Mouse (Mus musculus): ENCODE results near the gene 1700003H04Rik.

Gene 1700003H04Rik

DNA sequence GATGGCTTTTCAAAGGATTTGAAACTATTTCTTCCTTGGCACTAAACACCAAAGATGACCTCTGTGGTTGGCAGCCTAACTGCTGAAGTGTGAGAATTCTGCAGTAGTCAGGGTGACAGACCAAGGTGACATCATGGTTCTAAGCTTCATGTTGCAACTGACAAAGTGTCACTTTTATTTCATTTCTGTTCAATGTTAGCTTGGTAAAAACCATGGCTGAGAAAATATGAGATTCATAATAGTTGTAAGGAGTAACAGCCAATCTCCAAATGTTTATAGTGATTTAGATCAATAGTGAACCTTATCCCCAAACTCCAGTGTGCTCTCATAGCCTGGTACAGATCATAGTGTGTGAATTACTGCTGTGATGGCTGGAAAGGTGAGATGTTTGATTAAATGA, at the start of gene 1700003H04Rik:
TSS of gene 1700003H04Rik (minus strand) at position 101 of the 400 bp plus-strand sequence.
- no peak for DNase-seq (ENCODE audit: low spot score)

DNA sequence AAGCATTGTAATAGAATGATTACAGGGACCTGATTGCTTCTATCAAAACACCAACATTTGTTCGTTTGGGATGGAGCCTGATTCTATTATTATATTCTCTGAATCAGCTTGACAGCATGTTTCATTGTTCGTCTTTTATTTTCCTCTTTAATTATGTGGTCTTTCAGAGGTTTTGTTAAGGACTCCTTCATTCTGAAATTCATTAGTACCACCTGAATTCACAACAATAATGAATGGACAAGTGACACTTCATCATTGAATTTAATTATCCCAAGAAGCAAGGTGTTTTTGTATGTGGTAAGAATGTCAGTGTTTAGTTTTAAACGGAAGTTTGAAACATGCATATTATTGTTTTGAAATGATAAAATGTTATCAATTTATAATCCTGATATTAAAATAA, 42.1 kb upstream of the 1700003H04Rik start:
- DNase-seq (ENCODE audit: low spot score), result no peak

DNA sequence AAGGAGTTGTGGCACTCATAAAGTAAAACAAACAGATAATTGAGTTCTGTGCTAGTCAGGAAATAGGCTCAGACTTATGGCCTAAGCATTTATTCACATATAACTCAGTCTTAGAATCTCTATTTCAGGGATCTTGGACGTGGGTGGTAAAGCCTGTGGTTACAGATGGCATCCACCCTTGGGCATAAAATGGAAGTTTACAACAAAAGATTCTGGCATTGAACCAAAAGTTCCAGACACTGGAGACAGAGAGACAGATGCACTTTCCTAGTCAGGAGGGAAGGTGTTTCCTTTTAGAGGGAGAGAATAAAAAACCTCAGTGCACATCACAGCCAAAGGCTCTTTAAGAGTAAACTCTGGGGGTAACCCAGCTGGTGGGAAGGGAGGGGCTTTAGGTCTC, 32.4 kb upstream of the 1700003H04Rik start:
- DNase-seq (ENCODE audit: low spot score), result no peak

DNA sequence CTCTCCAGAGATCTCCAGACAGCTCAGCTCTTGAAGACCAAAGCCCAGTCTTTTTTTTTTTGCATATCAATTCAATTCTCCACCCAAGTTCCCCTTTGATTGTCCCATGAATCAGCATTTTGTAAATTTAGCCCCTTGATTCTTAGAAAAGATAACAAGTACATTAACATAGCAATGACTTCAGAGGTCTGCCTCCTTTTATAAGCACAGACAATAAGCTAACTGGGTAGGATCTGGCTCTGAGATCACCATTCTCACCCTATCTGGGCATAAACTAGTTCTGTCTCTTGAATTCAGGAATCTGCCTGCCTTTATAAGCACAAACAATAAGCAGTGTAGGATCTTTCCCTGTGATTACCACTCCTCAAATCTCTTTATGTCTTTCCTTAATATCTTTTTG, 29.1 kb upstream of the 1700003H04Rik start:
- no peak for DNase-seq (ENCODE audit: low spot score)

DNA sequence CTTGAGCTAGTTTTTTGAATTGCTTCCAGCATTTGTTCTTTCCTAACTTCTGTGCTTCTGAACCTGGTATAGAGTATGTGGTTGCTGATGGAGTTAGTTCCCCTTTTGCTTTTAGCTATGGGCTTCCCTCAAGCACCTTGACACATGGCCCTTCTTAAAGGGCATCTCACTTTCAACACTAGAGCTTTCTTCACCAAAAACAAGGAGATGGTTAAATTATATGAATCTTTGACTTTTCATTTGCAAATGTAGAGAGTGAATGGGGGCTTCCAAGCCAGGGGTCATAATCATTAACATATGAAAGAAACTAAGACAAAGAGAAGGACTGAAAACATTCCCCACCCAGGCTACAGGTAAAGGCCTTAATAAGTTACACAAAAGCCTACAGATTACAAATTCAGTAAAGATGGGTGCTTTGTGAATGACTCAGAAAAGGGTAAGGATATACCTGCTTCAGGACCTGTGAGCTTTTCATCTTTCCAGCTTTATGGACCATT, 25.2 kb upstream of the 1700003H04Rik start:
- DNase-seq (ENCODE audit: low spot score), result no peak

DNA sequence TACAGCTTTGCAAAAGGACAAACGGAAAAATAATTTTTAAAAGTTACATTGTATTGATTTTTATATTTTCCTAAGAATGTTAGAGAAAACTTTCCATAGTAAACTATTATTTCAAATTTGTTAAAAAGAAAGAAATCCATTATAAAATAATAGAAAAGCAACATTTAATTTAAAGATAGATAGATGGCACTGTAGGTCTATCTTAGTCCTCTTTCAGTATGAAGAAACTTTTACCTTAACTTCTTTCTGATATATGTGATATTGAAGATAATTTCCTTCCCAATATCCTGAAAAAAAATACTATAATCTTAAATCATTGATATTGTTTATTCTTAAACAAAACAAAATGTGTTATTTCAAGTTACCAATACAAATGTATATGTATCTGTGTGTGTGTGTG, 24.6 kb upstream of the 1700003H04Rik start:
- no peak for DNase-seq (ENCODE audit: low spot score)

DNA sequence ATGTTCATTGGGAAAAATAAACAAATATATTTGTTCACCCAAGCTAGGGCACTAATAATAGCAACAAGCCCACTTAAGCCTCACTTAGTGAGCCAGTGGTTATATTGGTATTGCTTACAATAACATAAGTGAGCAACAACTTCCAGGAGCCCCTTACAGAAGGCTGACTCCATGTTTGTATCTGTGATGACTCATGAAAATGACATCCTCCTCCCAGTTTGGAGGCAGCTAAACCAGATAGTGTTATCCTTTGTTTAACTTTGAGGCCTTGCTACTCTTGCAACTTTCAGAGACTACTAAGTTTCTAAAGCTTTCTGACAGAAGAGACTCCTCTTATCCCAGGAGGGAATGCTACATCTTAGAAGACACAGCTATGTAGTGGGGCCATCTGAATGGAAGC, 16.9 kb upstream of the 1700003H04Rik start:
- no peak for DNase-seq (ENCODE audit: low spot score)

DNA sequence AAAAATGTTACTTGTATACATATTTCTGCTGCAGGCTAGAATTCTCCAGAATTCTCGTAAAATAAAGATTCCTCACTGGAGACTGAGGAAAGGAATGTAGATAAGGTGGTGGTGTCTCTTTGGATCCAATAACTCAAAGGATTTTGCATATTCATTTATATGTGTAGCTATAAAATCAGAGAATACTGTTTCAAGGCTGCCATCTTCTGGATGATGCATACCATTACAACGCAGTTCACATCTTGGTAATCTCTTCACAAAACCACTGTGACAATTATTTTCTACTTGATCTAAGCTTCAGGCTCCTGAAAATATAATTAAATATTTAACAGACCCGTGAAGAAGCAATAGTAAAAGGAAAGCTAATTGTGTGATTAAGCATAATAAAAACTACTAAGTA, 6.6 kb upstream of the 1700003H04Rik start:
- DNase-seq (ENCODE audit: low spot score), result no peak

DNA sequence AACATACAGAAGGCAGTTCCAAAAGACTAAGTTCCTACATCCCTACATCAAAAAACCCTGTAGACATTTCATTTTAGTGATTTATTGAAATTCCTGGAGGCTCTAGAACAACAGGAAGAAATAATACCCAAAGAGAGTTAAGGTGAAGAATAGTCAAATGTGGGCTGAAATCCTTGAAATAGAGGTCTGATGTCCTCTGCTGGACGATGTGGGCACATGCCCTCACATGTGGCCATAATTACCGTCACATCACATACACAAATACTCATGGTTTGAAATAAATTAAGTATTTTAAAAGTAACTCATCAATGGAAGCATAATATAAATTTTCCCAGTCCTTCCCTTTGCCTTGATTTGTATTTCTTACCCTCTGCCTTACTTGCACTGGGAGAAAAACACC, 4.9 kb upstream of the 1700003H04Rik start:
- DNase-seq (ENCODE audit: low spot score), result no peak

DNA sequence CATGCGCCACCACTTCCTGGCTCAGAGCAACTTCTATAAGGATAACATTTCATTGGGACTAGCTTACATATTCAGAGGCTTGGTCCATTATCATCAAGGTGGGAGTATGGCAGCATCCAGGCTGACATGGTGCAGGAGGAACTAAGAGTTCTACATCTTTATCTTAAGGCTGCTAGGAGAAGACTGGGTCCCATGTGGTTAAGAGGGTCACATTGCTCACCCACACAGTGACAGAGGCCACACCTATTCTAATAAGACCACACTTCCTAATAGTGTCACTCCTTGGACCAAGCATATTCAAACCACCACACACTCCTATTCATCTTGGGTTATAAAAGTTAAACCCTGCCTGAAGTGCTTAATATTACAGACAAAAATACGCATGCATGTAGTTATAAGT, 23.6 kb downstream of the 1700003H04Rik start:
- DNase-seq (ENCODE audit: low spot score), result no peak

DNA sequence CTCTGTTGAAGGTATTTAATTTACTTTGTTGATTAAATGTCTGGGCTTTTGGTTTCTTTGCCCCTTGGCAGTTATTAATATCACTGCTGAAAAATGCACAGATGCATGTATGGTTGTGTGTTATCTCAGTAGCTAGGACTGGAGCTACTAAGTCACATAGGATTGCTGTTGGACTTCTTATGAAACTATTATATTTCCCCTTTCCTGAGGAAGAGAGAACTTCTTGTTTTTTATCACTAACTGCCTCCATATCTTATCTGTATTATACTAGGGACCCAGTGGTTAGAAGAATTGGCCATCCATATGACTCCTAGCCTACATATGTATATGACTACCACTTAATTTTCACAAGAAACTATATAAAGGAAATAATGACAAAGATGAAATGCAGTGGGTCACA, 24.9 kb downstream of the 1700003H04Rik start:
- no peak for DNase-seq (ENCODE audit: low spot score)

DNA sequence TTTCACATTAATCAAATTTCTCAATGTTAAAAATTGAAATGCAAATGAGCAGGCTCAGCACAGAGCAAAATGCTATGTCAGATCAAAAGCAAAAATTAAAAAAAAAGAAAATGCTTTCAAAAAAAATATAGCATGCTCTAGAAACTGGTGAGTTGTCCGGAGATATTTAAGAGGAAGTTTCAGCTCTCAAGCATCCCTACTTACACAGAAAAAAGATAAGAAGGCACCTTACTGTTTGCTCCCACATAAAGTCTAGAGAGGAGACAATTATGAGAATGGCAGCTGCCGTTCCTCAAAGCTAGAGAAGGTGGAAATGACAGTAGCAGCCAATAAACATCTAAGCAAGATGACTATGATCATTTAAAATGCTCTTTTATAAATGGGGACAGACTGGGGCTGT, 25.8 kb downstream of the 1700003H04Rik start:
- DNase-seq (ENCODE audit: low spot score), result no peak

DNA sequence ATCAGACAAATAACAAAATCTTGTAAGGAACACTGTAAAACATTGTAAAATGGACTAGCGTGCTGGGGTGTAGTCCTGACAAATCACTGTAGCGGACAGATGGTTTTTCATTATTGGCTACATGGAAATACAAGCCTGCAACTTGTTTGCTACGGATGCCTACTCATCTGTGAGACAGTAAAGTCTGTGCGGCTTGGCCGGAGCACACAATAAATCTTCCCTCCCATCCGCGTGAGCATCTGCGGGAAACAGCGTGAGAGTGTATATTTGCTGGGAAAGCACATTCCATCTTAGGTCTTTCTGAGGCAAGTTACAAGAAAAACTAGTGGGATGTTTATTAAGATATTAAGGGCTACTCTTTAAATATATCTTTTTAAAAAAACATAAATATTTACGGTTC, 32.0 kb downstream of the 1700003H04Rik start:
- no peak for DNase-seq (ENCODE audit: low spot score)

DNA sequence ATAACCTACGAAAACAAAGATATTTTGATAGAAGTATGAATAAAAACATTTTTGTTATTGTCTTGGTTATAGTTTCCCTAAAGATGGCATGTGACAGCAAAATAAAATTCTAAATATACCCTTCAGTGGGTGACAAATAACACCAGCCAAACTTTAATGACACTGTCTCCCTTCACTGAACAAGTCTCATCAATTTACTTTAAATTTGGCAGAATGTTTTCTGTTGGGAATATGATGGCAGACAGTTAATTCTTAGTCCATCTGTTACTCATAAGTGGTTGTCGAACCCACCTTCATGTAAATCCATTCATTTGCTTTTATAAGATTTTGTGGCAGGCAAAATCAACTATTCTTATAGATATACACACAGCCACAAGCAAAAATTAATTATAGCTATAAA, 42.6 kb downstream of the 1700003H04Rik start:
- DNase-seq (ENCODE audit: low spot score), result no peak

DNA sequence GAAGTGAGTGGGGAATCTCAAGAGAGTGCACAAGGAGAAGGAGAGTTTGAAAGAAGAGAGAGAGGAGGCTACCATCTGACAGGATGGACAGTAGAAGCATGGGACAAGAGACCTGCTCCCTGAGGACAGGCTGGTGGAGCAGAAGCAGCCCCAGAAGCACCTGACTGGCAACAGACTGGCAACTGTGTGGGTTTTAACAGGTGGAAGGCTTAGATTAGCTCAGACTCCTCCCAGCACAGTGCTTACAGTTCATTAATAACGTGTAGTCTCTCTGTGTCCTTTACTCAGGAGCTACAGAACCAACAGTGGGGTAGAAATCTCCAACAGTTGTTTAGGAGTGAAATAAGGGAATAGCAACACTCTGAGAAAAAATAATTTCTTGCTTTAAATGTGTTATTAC, 44.3 kb downstream of the 1700003H04Rik start:
- DNase-seq (ENCODE audit: low spot score), result no peak

DNA sequence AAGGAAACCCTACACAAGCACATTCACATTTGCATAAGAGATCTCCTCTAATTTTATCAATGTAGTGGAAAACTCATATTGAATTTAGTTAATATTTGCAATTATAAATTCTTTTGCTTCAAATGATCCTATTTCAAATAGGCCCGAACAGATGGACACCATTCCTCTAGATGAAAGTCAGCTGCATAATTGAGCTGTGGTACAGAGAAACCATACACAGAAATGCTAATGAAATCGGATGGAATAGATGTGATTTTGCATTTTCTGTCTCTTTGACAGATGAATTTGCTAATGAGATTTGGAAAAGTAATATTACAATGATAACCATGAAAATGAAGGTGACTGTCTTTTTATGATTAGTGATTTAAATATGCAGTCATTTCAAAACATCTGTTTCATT, 62.1 kb downstream of the 1700003H04Rik start:
- DNase-seq (ENCODE audit: low spot score), result no peak

All from ovary, adult 18-20 months (tissue).